Mouse (Mus musculus): ENCODE results near the gene Atp1a2.

Gene Atp1a2

GRCm38 (mm10) chr1:172305153-172305552 lies 7.3 kb upstream of the Atp1a2 start:
- DNase-seq (ENCODE audit: low spot score in 2 of 2): no peak

- no peak for DNase-seq (ENCODE audit: low spot score in 2 of 2)
Observed at GRCm38 (mm10) chr1:172304443-172304842, 6.6 kb upstream of the Atp1a2 start.

GRCm38 (mm10) chr1:172302851-172303250 lies 5.0 kb upstream of the Atp1a2 start:
- no peak for DNase-seq (ENCODE audit: low spot score in 2 of 2)

GRCm38 (mm10) chr1:172302311-172302710 lies 4.4 kb upstream of the Atp1a2 start:
- DNase-seq (ENCODE audit: low spot score in 2 of 2): no peak

GRCm38 (mm10) chr1:172301180-172301579 lies 3.3 kb upstream of the Atp1a2 start:
- DNase-seq (ENCODE audit: low spot score in 2 of 2): no peak

- no peak for DNase-seq (ENCODE audit: low spot score in 2 of 2)
Observed at GRCm38 (mm10) chr1:172300247-172300646, 2.4 kb upstream of the Atp1a2 start.

GRCm38 (mm10) chr1:172299528-172299927 lies 1.7 kb upstream of the Atp1a2 start:
- no peak for DNase-seq (ENCODE audit: low spot score in 2 of 2)

GRCm38 (mm10) chr1:172296816-172297510 lies 901 bp downstream of the Atp1a2 start:
- no peak for DNase-seq (ENCODE audit: low spot score in 2 of 2)

GRCm38 (mm10) chr1:172295751-172296197 lies 2.1 kb downstream of the Atp1a2 start:
- no peak for DNase-seq (ENCODE audit: low spot score in 2 of 2)

- DNase-seq (ENCODE audit: low spot score in 2 of 2): no peak
Observed at GRCm38 (mm10) chr1:172293449-172293848, 4.4 kb downstream of the Atp1a2 start.

GRCm38 (mm10) chr1:172292880-172293279 lies 5.0 kb downstream of the Atp1a2 start:
- no peak for DNase-seq (ENCODE audit: low spot score in 2 of 2)

GRCm38 (mm10) chr1:172289617-172289946 lies 8.3 kb downstream of the Atp1a2 start:
- DNase-seq (ENCODE audit: low spot score in 2 of 2): no peak

- DNase-seq (ENCODE audit: low spot score in 2 of 2): no peak
Observed at GRCm38 (mm10) chr1:172288900-172289616, 8.8 kb downstream of the Atp1a2 start.

GRCm38 (mm10) chr1:172286740-172287139 lies 11.1 kb downstream of the Atp1a2 start:
- DNase-seq (ENCODE audit: low spot score in 2 of 2): no peak

GRCm38 (mm10) chr1:172284221-172284620 lies 13.6 kb downstream of the Atp1a2 start:
- no peak for DNase-seq (ENCODE audit: low spot score in 2 of 2)

GRCm38 (mm10) chr1:172283073-172283472 lies 14.8 kb downstream of the Atp1a2 start:
- DNase-seq (ENCODE audit: low spot score in 2 of 2): no peak

GRCm38 (mm10) chr1:172281522-172282254 lies 16.2 kb downstream of the Atp1a2 start:
- no peak for DNase-seq (ENCODE audit: low spot score in 2 of 2)

- no peak for DNase-seq (ENCODE audit: low spot score in 2 of 2)
Observed at GRCm38 (mm10) chr1:172279768-172280509, 17.9 kb downstream of the Atp1a2 start.

GRCm38 (mm10) chr1:172278328-172278727 lies 19.5 kb downstream of the Atp1a2 start:
- DNase-seq (ENCODE audit: low spot score in 2 of 2): no peak

GRCm38 (mm10) chr1:172277172-172277571 lies 20.7 kb downstream of the Atp1a2 start:
- peak in 1 of 2 experiments; percentile 60 for DNase-seq (ENCODE audit: low spot score in 2 of 2)

- DNase-seq (ENCODE audit: low spot score in 2 of 2): no peak
Observed at GRCm38 (mm10) chr1:172274547-172274946, 23.3 kb downstream of the Atp1a2 start.

GRCm38 (mm10) chr1:172274116-172274515 lies 23.7 kb downstream of the Atp1a2 start:
- DNase-seq (ENCODE audit: low spot score in 2 of 2): no peak
